Mouse (Mus musculus): ENCODE measurements at regions not wholly inside any gene's neighbourhood (a gene's known extent, or its start where the extent isn't known, plus 50 kb on each side); places are given as distances from the start of the nearest gene placed in this dataset.
A peak's percentile ranks its signal among the peaks of the same experiment; 100 is the strongest.

DNA sequence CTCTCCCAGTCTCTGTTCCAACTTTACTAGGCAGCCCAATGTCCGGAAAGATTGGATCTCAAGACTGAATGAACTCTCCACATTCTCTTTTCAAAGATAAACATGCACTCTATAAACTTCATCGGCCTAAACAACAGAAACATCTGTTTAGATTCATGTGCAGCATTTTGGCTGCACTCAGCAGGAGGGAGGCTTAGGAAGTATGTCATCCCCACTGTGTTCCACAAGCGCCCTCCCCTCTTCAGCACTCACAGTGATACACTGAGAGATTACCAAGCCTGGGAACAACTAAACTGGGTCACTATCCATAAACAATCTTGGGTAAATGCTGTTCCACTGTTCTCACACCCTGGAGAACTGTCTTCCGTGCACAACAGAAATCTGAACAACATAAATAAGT lies 185.5 kb upstream of the Gm11114 start:
- H3K27ac ChIP-seq (replicated peaks in 1 of 2; ENCODE audit: control insufficient read depth in 1 of 2, insufficient read depth in 1 of 2, low read depth in 2 of 2, low read length in 2 of 2): no peak overlapping the region
- no peaks in the 10 kb centered on the region for H3K36me3 ChIP-seq (ENCODE audit: control insufficient read depth, insufficient read depth, low read length)
- WGBS: 70% methylated on average over 4 of the region's 4 CpGs

DNA sequence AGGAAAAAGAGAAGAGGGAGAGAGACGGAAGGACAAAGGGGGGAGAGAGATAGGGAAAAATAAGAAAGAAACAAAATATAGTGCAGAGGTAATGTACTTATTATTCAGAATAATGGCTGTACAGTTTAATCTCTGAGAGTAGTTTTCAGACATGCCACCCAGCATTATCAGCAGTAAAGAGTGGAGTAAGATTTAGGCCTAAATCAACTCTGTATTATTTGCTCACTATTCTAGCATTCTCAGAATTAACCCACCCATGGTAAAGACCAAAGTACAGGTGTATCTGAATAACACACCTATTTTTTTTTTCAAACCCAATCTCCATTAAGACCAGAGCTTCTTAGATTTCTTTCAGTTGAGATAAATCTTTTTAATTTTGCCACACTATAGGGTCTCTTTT lies 177.7 kb upstream of the Gm11114 start:
- H3K27me3 ChIP-seq (ENCODE audit: control insufficient read depth, insufficient read depth, low read length): no peaks in the 10 kb centered on the region
- no peak overlapping the region for H3K4me3 ChIP-seq (ENCODE audit: control insufficient read depth in 1 of 2, insufficient read depth in 1 of 2, low read depth in 1 of 2, low read length in 2 of 2)
- peaks cover 1 to 6% of the 10 kb centered on the region in 2 experiments; a peak in 3 of 4 replicates for H3K4me1 ChIP-seq (ENCODE audit: control insufficient read depth in 2 of 2, insufficient read depth in 2 of 2, low read length in 2 of 2)
- ATAC-seq (ENCODE audit: insufficient number of reproducible peaks, insufficient read depth, low FRiP score, low read depth): no peak
- H3K4me2 ChIP-seq (ENCODE audit: low read length): no peak overlapping the region
- H3K36me3 ChIP-seq (ENCODE audit: control insufficient read depth, insufficient read depth, low read length): no peaks in the 10 kb centered on the region
- no peaks in the 10 kb centered on the region for H3K9me3 ChIP-seq (ENCODE audit: control insufficient read depth, low read length)
- H3K9ac ChIP-seq (ENCODE audit: low read length): no peak overlapping the region
- no peak overlapping the region for H3K27ac ChIP-seq (replicated peaks in 1 of 2; ENCODE audit: control insufficient read depth in 1 of 2, insufficient read depth in 1 of 2, low read depth in 2 of 2, low read length in 2 of 2)
- WGBS: 58% methylated on average over 1 of the region's 1 CpGs

More for the DNA sequence above, 185.5 kb upstream of the Gm11114 start:
- H3K27me3 ChIP-seq (ENCODE audit: control insufficient read depth, insufficient read depth, low read length): no peaks in the 10 kb centered on the region
- H3K9ac ChIP-seq (ENCODE audit: low read length): no peak overlapping the region
- no peak overlapping the region for H3K4me3 ChIP-seq (ENCODE audit: control insufficient read depth in 1 of 2, insufficient read depth in 1 of 2, low read depth in 1 of 2, low read length in 2 of 2)
- H3K9me3 ChIP-seq (ENCODE audit: control insufficient read depth, low read length): no peaks in the 10 kb centered on the region
- no peaks in the 10 kb centered on the region for H3K4me1 ChIP-seq (ENCODE audit: control insufficient read depth in 2 of 2, insufficient read depth in 2 of 2, low read length in 2 of 2)
- no peak overlapping the region for H3K4me2 ChIP-seq (ENCODE audit: low read length)
- ATAC-seq (ENCODE audit: insufficient number of reproducible peaks, insufficient read depth, low FRiP score, low read depth): no peak

DNA sequence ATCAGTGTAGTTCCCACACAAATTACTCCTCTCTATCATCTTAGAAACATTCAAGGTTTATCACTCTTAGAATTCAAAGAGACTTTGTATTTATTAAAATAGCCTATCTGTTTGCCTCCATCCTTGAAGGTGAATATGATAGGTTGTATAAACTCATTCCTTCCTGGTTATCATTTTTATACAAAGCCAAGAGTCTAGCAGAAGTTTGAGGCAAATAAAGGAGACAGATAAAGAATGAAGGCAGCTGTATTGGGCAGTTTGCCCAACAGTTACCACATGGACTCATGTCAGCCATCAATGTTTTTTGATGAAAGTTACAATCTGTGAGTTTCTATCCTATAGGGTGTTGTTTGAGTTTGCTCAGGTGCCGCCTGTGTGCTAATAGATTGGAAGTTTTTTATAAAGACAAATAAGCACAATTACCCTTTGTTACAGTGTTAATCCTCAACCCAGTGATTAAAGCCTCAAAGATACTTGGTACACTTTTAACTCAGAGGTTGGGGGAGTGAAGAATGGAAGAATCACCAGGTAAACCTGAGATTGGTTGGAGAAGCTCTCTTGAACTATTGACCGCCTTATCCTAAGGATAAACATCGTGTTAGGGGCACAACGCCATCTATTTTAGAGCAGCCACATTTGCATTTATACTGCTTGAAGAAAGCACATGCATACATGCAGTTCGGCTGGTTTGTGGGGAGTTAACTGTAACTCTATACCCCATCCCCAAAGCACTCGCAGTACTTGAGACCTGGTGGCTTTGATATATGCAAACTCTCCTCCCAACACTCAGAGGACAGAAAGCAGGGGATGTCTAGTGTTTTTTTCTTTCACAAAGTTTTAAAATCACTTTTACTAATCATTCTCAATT lies 175.6 kb upstream of the Gm11114 start:
- ATAC-seq (ENCODE audit: insufficient number of reproducible peaks, insufficient read depth, low FRiP score, low read depth): no peak
- Histone ChIP-seq H3K9ac (ENCODE audit: low read length) (no peak overlapping the region), H3K27ac (replicated peaks in 1 of 2; ENCODE audit: control insufficient read depth in 1 of 2, insufficient read depth in 1 of 2, low read depth in 2 of 2, low read length in 2 of 2) (no peak overlapping the region), H3K9me3 (ENCODE audit: control insufficient read depth, low read length) (no peaks in the 10 kb centered on the region), H3K4me1 (ENCODE audit: control insufficient read depth in 2 of 2, insufficient read depth in 2 of 2, low read length in 2 of 2) (peaks cover 2 to 10% of the 10 kb centered on the region in 2 experiments; a peak in 3 of 4 replicates), H3K4me2 (ENCODE audit: low read length) (no peak overlapping the region), H3K27me3 (ENCODE audit: control insufficient read depth, insufficient read depth, low read length) (no peaks in the 10 kb centered on the region), H3K36me3 (ENCODE audit: control insufficient read depth, insufficient read depth, low read length) (no peaks in the 10 kb centered on the region), H3K4me3 (ENCODE audit: control insufficient read depth in 1 of 2, insufficient read depth in 1 of 2, low read depth in 1 of 2, low read length in 2 of 2) (no peak overlapping the region)
- WGBS: 71% methylated on average over 6 of the region's 6 CpGs

DNA sequence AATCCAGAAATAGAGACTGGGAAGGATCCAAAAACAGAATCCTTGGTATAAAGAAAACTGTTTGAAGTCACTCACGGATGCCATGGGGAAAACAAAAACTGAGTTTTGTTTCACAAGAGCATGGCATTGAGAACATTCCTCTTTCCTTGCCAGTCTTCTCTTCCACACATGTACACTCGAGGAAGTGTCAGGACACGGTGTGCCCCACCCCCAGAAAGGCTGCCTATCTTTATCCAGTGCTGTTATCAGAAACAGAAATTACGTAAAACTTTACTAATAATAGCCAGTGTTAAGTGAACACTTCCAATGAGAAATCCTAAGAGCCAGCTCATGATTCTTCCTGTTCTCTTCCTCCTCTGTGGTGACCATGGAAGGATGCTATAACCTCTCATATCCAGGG lies 172.7 kb upstream of the Gm11114 start:
- Histone ChIP-seq H3K4me2 (ENCODE audit: low read length) (peak overlapping the region; percentile 16; the same call in 1 of the 2 replicates), H3K4me1 (ENCODE audit: control insufficient read depth in 2 of 2, insufficient read depth in 2 of 2, low read length in 2 of 2) (peaks cover 2 to 10% of the 10 kb centered on the region in 2 experiments; a peak in 3 of 4 replicates), H3K27me3 (ENCODE audit: control insufficient read depth, insufficient read depth, low read length) (no peaks in the 10 kb centered on the region), H3K9me3 (ENCODE audit: control insufficient read depth, low read length) (no peaks in the 10 kb centered on the region), H3K36me3 (ENCODE audit: control insufficient read depth, insufficient read depth, low read length) (no peaks in the 10 kb centered on the region), H3K4me3 (ENCODE audit: control insufficient read depth in 1 of 2, insufficient read depth in 1 of 2, low read depth in 1 of 2, low read length in 2 of 2) (no peak overlapping the region), H3K9ac (ENCODE audit: low read length) (no peak overlapping the region), H3K27ac (replicated peaks in 1 of 2; ENCODE audit: control insufficient read depth in 1 of 2, insufficient read depth in 1 of 2, low read depth in 2 of 2, low read length in 2 of 2) (no peak overlapping the region)
- no peak for ATAC-seq (ENCODE audit: insufficient number of reproducible peaks, insufficient read depth, low FRiP score, low read depth)
- 12% methylated on average over 4 of the region's 4 CpGs for WGBS

DNA sequence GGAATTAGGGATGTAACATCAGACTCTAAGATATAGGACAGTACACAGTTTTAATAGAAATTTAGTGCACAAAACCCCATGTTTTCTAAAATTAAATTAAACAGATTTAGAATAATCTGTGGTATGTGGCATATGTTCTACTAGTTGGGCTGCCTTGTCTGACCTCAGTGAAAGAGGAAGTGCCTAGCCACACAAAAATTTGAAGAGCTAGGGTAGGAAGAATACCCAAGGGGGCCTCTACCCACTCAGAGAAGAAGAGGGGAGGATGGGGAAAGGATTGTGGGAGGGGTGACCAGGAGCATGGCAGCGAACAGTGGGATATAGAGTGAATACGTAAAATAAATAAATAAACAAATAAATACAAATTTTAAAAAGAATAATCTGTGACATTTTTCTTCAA lies 168.2 kb upstream of the Gm11114 start:
- ATAC-seq (ENCODE audit: insufficient number of reproducible peaks, insufficient read depth, low FRiP score, low read depth): no peak
- 83% methylated on average over 2 of the region's 2 CpGs for WGBS

DNA sequence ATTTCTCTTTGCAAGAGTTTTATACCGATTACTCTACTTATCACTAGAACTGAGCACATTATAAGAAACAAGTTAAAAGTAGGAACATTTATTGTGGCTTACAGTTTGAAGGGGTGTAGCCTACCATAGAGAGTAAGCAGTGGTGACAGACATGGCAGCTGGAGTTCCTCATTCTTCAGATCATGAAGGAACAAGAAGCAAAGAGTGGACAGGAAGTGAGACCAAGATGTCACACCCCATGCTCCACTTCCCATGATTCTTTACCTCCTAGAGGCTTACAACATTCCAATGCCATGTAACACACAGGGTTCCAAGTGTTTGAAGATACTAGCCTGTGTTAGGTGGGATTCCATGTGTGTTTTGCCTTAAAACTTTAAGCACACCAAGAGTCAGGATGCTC lies 146.9 kb upstream of the Gm11114 start:
- no peaks in the 10 kb centered on the region for H3K27me3 ChIP-seq (ENCODE audit: control insufficient read depth, insufficient read depth, low read length)
- no peak overlapping the region for H3K27ac ChIP-seq (replicated peaks in 1 of 2; ENCODE audit: control insufficient read depth in 1 of 2, insufficient read depth in 1 of 2, low read depth in 2 of 2, low read length in 2 of 2)
- no peak overlapping the region for H3K4me2 ChIP-seq (ENCODE audit: low read length)
- no peaks in the 10 kb centered on the region for H3K9me3 ChIP-seq (ENCODE audit: control insufficient read depth, low read length)
- H3K4me1 ChIP-seq (ENCODE audit: control insufficient read depth in 2 of 2, insufficient read depth in 2 of 2, low read length in 2 of 2): no peaks in the 10 kb centered on the region
- no peak for ATAC-seq (ENCODE audit: insufficient number of reproducible peaks, insufficient read depth, low FRiP score, low read depth)
- 91% methylated on average over 1 of the region's 1 CpGs for WGBS
- H3K36me3 ChIP-seq (ENCODE audit: control insufficient read depth, insufficient read depth, low read length): no peaks in the 10 kb centered on the region
- H3K4me3 ChIP-seq (ENCODE audit: control insufficient read depth in 1 of 2, insufficient read depth in 1 of 2, low read depth in 1 of 2, low read length in 2 of 2): no peak overlapping the region
- no peak overlapping the region for H3K9ac ChIP-seq (ENCODE audit: low read length)

More for the DNA sequence above, 168.2 kb upstream of the Gm11114 start:
- Histone ChIP-seq H3K9me3 (ENCODE audit: control insufficient read depth, low read length) (no peaks in the 10 kb centered on the region), H3K4me1 (ENCODE audit: control insufficient read depth in 2 of 2, insufficient read depth in 2 of 2, low read length in 2 of 2) (peaks cover 2 to 9% of the 10 kb centered on the region in 2 experiments; a peak in 3 of 4 replicates), H3K27me3 (ENCODE audit: control insufficient read depth, insufficient read depth, low read length) (no peaks in the 10 kb centered on the region), H3K4me3 (ENCODE audit: control insufficient read depth in 1 of 2, insufficient read depth in 1 of 2, low read depth in 1 of 2, low read length in 2 of 2) (no peak overlapping the region), H3K36me3 (ENCODE audit: control insufficient read depth, insufficient read depth, low read length) (no peaks in the 10 kb centered on the region), H3K27ac (replicated peaks in 1 of 2; ENCODE audit: control insufficient read depth in 1 of 2, insufficient read depth in 1 of 2, low read depth in 2 of 2, low read length in 2 of 2) (no peak overlapping the region), H3K9ac (ENCODE audit: low read length) (no peak overlapping the region), H3K4me2 (ENCODE audit: low read length) (no peak overlapping the region)

DNA sequence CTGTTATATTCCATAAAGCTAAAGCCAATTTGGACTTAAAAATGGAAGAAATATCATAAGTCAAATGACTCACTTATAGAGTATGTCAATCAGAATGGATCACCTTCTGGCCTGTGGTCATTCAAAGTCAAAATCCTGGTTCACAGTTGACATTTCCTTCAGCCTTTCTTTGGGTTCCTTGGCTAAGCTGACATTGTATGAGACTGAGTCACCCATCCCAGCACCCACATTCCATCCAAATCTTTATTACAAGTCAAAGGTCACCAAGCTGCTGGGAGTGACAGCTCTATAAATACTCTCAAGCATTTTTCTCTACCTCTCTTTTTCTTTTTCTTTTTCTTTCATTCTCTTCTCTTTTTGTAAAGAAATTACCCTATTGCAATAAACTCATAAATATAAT lies 145.3 kb upstream of the Gm11114 start:
- no peak for ATAC-seq (ENCODE audit: insufficient number of reproducible peaks, insufficient read depth, low FRiP score, low read depth)
- Histone ChIP-seq H3K27me3 (ENCODE audit: control insufficient read depth, insufficient read depth, low read length) (no peaks in the 10 kb centered on the region), H3K4me1 (ENCODE audit: control insufficient read depth in 2 of 2, insufficient read depth in 2 of 2, low read length in 2 of 2) (no peaks in the 10 kb centered on the region), H3K9ac (ENCODE audit: low read length) (no peak overlapping the region), H3K4me3 (ENCODE audit: control insufficient read depth in 1 of 2, insufficient read depth in 1 of 2, low read depth in 1 of 2, low read length in 2 of 2) (no peak overlapping the region), H3K4me2 (ENCODE audit: low read length) (no peak overlapping the region), H3K27ac (replicated peaks in 1 of 2; ENCODE audit: control insufficient read depth in 1 of 2, insufficient read depth in 1 of 2, low read depth in 2 of 2, low read length in 2 of 2) (no peak overlapping the region), H3K36me3 (ENCODE audit: control insufficient read depth, insufficient read depth, low read length) (no peaks in the 10 kb centered on the region), H3K9me3 (ENCODE audit: control insufficient read depth, low read length) (no peaks in the 10 kb centered on the region)

DNA sequence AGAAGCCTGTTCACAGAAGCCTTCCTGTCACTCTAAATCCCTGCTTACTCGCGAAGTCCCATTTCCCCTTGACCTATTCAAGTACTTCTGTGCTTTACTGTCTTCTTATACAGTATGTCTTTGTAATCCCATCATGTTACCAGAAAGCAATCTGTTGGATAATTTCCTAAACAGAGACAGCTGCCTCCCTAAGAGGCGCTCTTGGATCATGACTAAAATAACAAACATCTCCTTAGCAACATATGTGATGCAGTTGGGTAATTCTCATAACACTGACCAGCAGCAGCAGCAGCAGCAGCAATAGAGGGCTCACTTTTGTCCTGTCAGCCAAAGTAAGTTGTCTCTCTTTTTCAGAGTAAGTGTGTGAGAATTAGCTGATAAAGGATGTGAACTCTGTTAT lies 138.1 kb upstream of the Gm11114 start:
- no peak overlapping the region for H3K27ac ChIP-seq (replicated peaks in 1 of 2; ENCODE audit: control insufficient read depth in 1 of 2, insufficient read depth in 1 of 2, low read depth in 2 of 2, low read length in 2 of 2)
- H3K4me3 ChIP-seq (ENCODE audit: control insufficient read depth in 1 of 2, insufficient read depth in 1 of 2, low read depth in 1 of 2, low read length in 2 of 2): no peak overlapping the region
- no peaks in the 10 kb centered on the region for H3K36me3 ChIP-seq (ENCODE audit: control insufficient read depth, insufficient read depth, low read length)
- H3K9ac ChIP-seq (ENCODE audit: low read length): no peak overlapping the region
- H3K9me3 ChIP-seq (ENCODE audit: control insufficient read depth, low read length): no peaks in the 10 kb centered on the region
- WGBS: 67% methylated on average over 3 of the region's 3 CpGs
- H3K27me3 ChIP-seq (ENCODE audit: control insufficient read depth, insufficient read depth, low read length): no peaks in the 10 kb centered on the region
- H3K4me1 ChIP-seq (ENCODE audit: control insufficient read depth in 2 of 2, insufficient read depth in 2 of 2, low read length in 2 of 2): no peaks in the 10 kb centered on the region
- H3K4me2 ChIP-seq (ENCODE audit: low read length): no peak overlapping the region
- ATAC-seq (ENCODE audit: insufficient number of reproducible peaks, insufficient read depth, low FRiP score, low read depth): no peak

Data from heart, embryonic 14.5 days (tissue).